Mouse (Mus musculus): ENCODE measurements around the gene Spag4. TPM values are rescaled to one million over a fixed set of nuclear protein-coding genes. Genes with fewer than 3 reads are reported as not detected.

Gene Spag4
- polyA plus RNA-seq (2014; fragmentation: Illumina TruSeq; extraction: RNeasy Lipid Tissue Mini Kit (QIAGEN cat#74804); ENCODE audit: low read depth, low replicate concordance), result 7.4 TPM

DNA sequence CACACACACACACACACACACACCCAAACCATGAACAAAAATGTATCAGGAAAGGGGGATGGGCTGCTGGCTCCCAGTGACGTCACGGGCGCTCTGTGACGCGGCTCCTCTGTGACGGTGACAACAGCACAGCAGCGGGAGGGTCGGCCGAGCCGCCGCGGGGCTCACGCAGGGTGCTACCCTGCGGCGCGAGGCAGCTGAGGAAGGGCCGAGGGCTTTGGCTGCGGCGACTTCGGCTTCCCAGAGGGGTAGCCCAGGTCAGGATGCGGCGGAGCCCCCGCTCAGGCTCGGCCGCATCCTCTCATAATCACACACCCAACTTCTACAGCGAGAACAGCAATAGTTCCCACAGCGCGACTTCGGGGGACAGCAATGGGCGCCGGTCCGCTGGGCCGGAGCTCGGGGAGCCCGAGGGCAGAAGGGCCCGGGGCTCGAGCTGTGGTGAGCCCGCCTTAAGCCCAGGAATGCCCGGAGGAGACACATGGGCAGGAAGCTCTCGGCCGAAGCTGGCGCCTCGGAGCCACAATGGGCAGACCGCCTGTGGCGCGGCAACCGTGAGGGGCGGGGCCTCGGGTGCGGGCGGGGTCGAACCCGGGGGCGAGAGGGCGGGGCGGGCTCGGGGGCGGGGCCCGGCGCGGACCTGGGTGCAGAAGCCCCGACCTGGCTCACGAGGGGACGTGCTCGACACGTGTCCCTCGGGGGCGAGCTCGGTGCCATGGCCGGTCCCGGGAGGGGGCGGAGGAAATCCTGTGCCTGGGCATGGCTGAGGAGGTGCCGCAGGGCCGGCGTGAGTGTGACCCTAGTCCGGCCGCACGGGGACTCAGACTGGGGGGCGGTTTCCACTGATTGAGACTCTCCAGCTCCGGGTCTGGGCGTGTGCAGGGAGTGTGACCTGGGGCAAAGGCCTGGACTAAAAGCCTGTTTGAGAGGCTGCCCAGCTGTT lies at the start of gene Spag4:
Gene Spag4, plus strand, starts transcription at position 77 of the 943 bp plus-strand sequence.

DNA sequence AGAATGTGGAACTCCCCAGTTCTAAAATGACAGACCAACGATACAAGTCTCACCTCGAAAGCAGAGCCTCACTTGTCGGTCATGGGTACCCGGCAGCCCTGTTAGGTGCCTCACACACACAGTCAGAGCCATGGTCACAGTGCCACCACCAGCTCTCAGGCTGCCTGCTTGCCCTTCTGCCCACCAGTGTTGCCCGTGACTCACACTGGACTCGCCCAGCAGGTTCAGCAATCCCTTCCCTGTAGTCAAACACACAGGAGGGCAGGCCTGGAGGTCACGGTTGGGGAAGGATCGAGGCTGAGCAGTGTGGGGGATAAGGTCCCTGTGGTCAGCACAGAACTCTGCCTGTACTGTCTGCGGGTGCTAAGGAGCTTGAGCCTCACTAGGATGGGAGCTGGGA lies 12.2 kb upstream of the Spag4 start, which contains the start of gene Fer1l4:
Gene Fer1l4, minus strand, starts transcription at position 132 of the 400 bp plus-strand sequence.

DNA sequence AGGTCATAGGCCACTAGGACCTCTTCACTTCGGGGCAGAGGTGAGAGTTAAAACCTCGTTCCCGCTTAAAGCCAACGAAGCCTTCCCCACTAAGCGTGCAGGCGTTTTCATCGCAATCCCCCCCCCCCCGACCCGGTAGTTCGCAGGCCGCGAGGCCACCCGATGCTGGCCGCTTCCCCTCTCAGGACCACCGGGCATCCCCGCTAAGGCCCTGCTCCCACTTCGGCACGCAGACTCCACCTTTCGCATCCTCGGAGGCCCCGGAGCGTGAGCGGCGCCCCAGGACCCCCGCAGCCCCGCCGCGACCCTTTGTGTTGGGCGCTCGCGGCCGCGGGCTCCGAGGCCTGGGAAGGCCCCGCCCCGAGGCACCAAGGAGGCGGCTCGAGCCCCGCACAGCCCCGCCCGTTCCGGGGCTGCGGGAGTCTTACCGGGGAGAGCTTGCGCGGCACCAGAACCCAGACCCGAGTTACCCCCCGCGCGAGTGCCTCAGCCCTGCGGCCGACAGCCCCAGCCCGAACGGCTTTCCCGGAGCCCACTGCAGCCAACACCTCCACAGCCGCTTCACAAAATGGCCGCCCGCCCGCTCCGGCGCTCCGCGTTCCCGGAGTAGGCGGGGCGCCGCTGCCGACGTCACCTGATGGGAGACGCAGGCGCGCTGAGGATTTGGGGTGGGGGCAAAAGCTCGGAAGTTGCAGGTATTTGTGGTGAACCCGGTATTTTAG lies 46.5 kb downstream of the Spag4 start, which contains the start of the genes Cpne1 and Rbm12:
Gene Cpne1, minus strand, starts transcription at position 608 of the 722 bp plus-strand sequence.
Gene Rbm12, minus strand, starts transcription at position 621 of the 722 bp plus-strand sequence.

Other genes starting within 250 kb of the Spag4 start
- gene BC029722, start 245.7 kb upstream of the Spag4 start, polyA plus RNA-seq (2014; fragmentation: Illumina TruSeq; extraction: RNeasy Lipid Tissue Mini Kit (QIAGEN cat#74804); ENCODE audit: low read depth, low replicate concordance), result 52.0 TPM
- 57.7 TPM for gene Eif6, start 238.2 kb upstream of the Spag4 start, polyA plus RNA-seq (2014; fragmentation: Illumina TruSeq; extraction: RNeasy Lipid Tissue Mini Kit (QIAGEN cat#74804); ENCODE audit: low read depth, low replicate concordance)
- not detected for gene Fam83c, start 230.3 kb upstream of the Spag4 start, polyA plus RNA-seq (2014; fragmentation: Illumina TruSeq; extraction: RNeasy Lipid Tissue Mini Kit (QIAGEN cat#74804); ENCODE audit: low read depth, low replicate concordance)
- gene Uqcc1, start 134.9 kb upstream of the Spag4 start, polyA plus RNA-seq (2014; fragmentation: Illumina TruSeq; extraction: RNeasy Lipid Tissue Mini Kit (QIAGEN cat#74804); ENCODE audit: low read depth, low replicate concordance), result 50.0 TPM
- gene Gm15557, start 124.4 kb upstream of the Spag4 start, polyA plus RNA-seq (2014; fragmentation: Illumina TruSeq; extraction: RNeasy Lipid Tissue Mini Kit (QIAGEN cat#74804); ENCODE audit: low read depth, low replicate concordance), result not detected
- 0.42 TPM for gene Gdf5, start 119.8 kb upstream of the Spag4 start, polyA plus RNA-seq (2014; fragmentation: Illumina TruSeq; extraction: RNeasy Lipid Tissue Mini Kit (QIAGEN cat#74804); ENCODE audit: low read depth, low replicate concordance)
- 26.5 TPM for gene Cep250, start 108.7 kb upstream of the Spag4 start, polyA plus RNA-seq (2014; fragmentation: Illumina TruSeq; extraction: RNeasy Lipid Tissue Mini Kit (QIAGEN cat#74804); ENCODE audit: low read depth, low replicate concordance)
- gene 6430550D23Rik, start 57.2 kb upstream of the Spag4 start, polyA plus RNA-seq (2014; fragmentation: Illumina TruSeq; extraction: RNeasy Lipid Tissue Mini Kit (QIAGEN cat#74804); ENCODE audit: low read depth, low replicate concordance), result 3.1 TPM
- gene Ergic3, start 57.1 kb upstream of the Spag4 start, polyA plus RNA-seq (2014; fragmentation: Illumina TruSeq; extraction: RNeasy Lipid Tissue Mini Kit (QIAGEN cat#74804); ENCODE audit: low read depth, low replicate concordance), result 199 TPM
- gene Fer1l4, start 12.2 kb upstream of the Spag4 start, polyA plus RNA-seq (2014; fragmentation: Illumina TruSeq; extraction: RNeasy Lipid Tissue Mini Kit (QIAGEN cat#74804); ENCODE audit: low read depth, low replicate concordance), result 5.1 TPM
- gene Cpne1, start 46.8 kb downstream of the Spag4 start, polyA plus RNA-seq (2014; fragmentation: Illumina TruSeq; extraction: RNeasy Lipid Tissue Mini Kit (QIAGEN cat#74804); ENCODE audit: low read depth, low replicate concordance), result 29.0 TPM
- 9.8 TPM for gene Rbm12, start 46.8 kb downstream of the Spag4 start, polyA plus RNA-seq (2014; fragmentation: Illumina TruSeq; extraction: RNeasy Lipid Tissue Mini Kit (QIAGEN cat#74804); ENCODE audit: low read depth, low replicate concordance)
- 12.3 TPM for gene Gm28036, start 61.9 kb downstream of the Spag4 start, polyA plus RNA-seq (2014; fragmentation: Illumina TruSeq; extraction: RNeasy Lipid Tissue Mini Kit (QIAGEN cat#74804); ENCODE audit: low read depth, low replicate concordance)
- 219 TPM for gene Romo1, start 78.9 kb downstream of the Spag4 start, polyA plus RNA-seq (2014; fragmentation: Illumina TruSeq; extraction: RNeasy Lipid Tissue Mini Kit (QIAGEN cat#74804); ENCODE audit: low read depth, low replicate concordance)
- 44.4 TPM for gene Nfs1, start 79.0 kb downstream of the Spag4 start, polyA plus RNA-seq (2014; fragmentation: Illumina TruSeq; extraction: RNeasy Lipid Tissue Mini Kit (QIAGEN cat#74804); ENCODE audit: low read depth, low replicate concordance)
- gene Rbm39, start 115.1 kb downstream of the Spag4 start, polyA plus RNA-seq (2014; fragmentation: Illumina TruSeq; extraction: RNeasy Lipid Tissue Mini Kit (QIAGEN cat#74804); ENCODE audit: low read depth, low replicate concordance), result 182 TPM
- 15.1 TPM for gene Phf20, start 131.3 kb downstream of the Spag4 start, polyA plus RNA-seq (2014; fragmentation: Illumina TruSeq; extraction: RNeasy Lipid Tissue Mini Kit (QIAGEN cat#74804); ENCODE audit: low read depth, low replicate concordance)
- gene Cnbd2, start 247.1 kb downstream of the Spag4 start, polyA plus RNA-seq (2014; fragmentation: Illumina TruSeq; extraction: RNeasy Lipid Tissue Mini Kit (QIAGEN cat#74804); ENCODE audit: low read depth, low replicate concordance), result 5.7 TPM
- 39.8 TPM for gene Scand1, start 247.5 kb downstream of the Spag4 start, polyA plus RNA-seq (2014; fragmentation: Illumina TruSeq; extraction: RNeasy Lipid Tissue Mini Kit (QIAGEN cat#74804); ENCODE audit: low read depth, low replicate concordance)

Measured in adipose tissue, adult 10 weeks (tissue).